Mouse (Mus musculus) forebrain, postnatal 0 days (tissue): ENCODE measurements around the gene Trim80. TPM values are rescaled to one million over a fixed set of nuclear protein-coding genes. Genes with fewer than 3 reads are reported as not detected.

Source experiments
- ATAC-seq: fragments of 200-750 bp; cut with Nextera tagmentation; 2 replicates; pipeline ENCODE4 v1.8.0; 2017; ENCODE audit warnings: mild to moderate bottlenecking, moderate library complexity
- DNase-seq: peaks from one replicate; pipeline ENCODE4 v3.0.0-alpha.2; 2015
- H3K27ac ChIP-seq: fragments of 300-500 bp; sonication (generic); 2 replicates; pipeline ENCODE4 v1.5.1; 2014; ENCODE audit warnings: low read depth, mild to moderate bottlenecking, antibody characterized with exemption, low read length, moderate library complexity, mixed read lengths
- H3K27me3 ChIP-seq: fragments of 300-500 bp; sonication (generic); 2 replicates; pipeline ENCODE4 v1.6.1; 2014; ENCODE audit warnings: mild to moderate bottlenecking, low read length, mixed read lengths; ENCODE audit not compliant: insufficient read depth
- H3K36me3 ChIP-seq: fragments of 300-500 bp; sonication (generic); 2 replicates; pipeline ENCODE4 v1.6.1; 2014; ENCODE audit warnings: mild to moderate bottlenecking, moderate library complexity; ENCODE audit not compliant: insufficient read depth
- H3K4me1 ChIP-seq: fragments of 300-500 bp; sonication (generic); 2 replicates; pipeline ENCODE4 v1.6.1; 2014; ENCODE audit warnings: antibody characterized with exemption; ENCODE audit not compliant: insufficient read depth
- H3K4me2 ChIP-seq: fragments of 300-500 bp; sonication (generic); 2 replicates; pipeline ENCODE4 v1.6.1; 2014; ENCODE audit warnings: low read depth, mild to moderate bottlenecking, moderate library complexity
- H3K4me3 ChIP-seq: fragments of 300-500 bp; sonication (generic); 2 replicates; pipeline ENCODE4 v1.5.1; 2014; ENCODE audit warnings: low read depth, low read length, mixed read lengths
- H3K9ac ChIP-seq: fragments of 300-500 bp; sonication (generic); 2 replicates; pipeline ENCODE4 v1.6.1; 2014; ENCODE audit warnings: mild to moderate bottlenecking
- H3K9me3 ChIP-seq: fragments of 300-500 bp; sonication (generic); 2 replicates; pipeline ENCODE4 v1.6.1; 2016; ENCODE audit warnings: low read length
- CTCF ChIP-seq: sonication (generic); IDR thresholded peaks from 2 replicates; pipeline ENCODE4 v1.5.1; 2016; ENCODE audit warnings: antibody characterized with exemption, control low read depth, low read depth
- WGBS: fragments of 180-500 bp; shearing (Covaris S2); extraction: QIAGEN DNeasy Blood & Tissue Kit; methylation state at CpG from one replicate; pipeline ENCODE4 v1.1.7; 2014; 5-methylcytosine and 5-hydroxymethylcytosine counted together
- polyA plus RNA-seq: library from polyadenylated mRNA; unstranded; fragments of >200 nt; fragmentation: Nextera tagmentation; extraction: Ambion mirVana; gene quantifications from 2 replicates; pipeline ENCODE4 v1.2.1, GENCODE M21; 2015
- total RNA-seq: library from RNA; depleted of rRNA; stranded (reverse); fragments of >200 nt; gene quantifications from 2 replicates; pipeline ENCODE4 v1.2.3, GENCODE M21; 2014

The Trim80 gene
- total and polyA plus RNA-seq, 2 experiments from 2014 or later: not detected

DNA sequence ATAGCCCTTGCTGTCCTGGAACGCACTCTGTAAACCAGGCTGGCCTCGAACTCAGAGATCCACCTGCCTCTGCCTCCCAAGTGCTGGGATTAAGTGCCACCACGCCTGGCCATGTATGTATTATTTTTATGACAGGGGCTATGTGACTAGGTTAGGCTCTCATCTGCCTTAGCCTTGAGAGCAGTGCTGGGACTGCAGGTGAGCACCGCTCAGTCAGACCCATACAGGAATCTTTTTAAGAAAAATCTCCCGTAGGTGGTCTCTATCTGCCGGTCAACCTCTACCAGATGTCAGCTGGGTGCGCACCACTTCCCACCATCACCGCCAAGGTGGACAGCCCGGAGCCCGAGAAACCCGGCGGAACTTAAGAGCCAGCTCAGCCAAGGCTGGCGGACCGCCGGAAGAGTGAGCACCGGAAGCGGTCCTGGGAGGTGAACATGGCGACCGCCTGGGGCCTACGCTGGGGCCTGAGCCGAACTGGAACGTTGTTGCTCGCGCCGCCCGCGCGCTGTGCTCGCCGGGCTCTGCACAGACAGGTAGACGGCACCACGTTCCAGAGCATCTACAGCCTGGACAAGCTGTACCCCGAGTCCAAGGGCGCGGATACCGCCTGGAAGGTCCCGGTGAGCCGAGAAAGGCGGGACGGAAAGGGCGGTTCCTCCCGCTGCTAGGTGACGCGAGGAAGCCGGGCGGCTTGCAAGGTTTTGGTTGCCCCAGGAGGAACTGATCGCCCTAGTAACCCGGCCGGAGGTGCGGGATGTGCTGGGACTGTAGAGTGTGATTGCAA is 36.8 kb upstream of the Trim80 start, which contains the start of gene Mrpl58:
Gene Mrpl58, plus strand, starts transcription at position 415 of the 787 bp plus-strand sequence.
- Histone ChIP-seq H3K9ac (peak within 1 kb of the TSS; percentile 95), H3K4me1 (peaks cover 16% of the 10 kb centered on the region), H3K27me3 (no peaks in the 10 kb centered on the region), H3K9me3 (no peaks in the 10 kb centered on the region), H3K36me3 (peaks cover 11% of the 10 kb centered on the region; the same call in 1 of the 2 replicates), H3K4me2 (peak within 1 kb of the TSS; percentile 46), H3K4me3 (peak within 1 kb of the TSS; percentile 75), H3K27ac (peak within 1 kb of the TSS; percentile 89)
- no peak for TF ChIP-seq CTCF
- 5% methylated on average over 50 of the region's 50 CpGs for WGBS
- DNase-seq (peak; percentile 90), ATAC-seq (peak; percentile 94)

DNA sequence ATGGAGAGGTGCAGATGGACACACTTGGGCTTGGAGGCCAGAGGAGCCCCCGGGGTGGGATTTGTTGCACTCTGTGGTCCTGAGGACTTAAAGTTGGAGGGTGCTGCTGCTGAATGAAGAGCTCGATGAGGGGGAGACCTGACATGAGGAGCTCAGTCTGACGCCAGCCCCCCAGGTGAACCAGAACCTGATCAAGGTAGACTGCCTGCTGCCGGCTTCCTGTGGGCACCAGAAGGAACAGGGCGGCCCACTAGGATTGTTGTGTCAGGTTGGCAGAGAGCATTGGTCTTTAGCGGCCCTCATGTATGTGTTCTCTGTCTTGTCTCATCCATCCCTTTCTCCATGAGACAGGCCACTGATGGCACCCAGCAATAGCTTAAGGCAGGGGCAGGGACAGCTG is 34.6 kb upstream of the Trim80 start:
- WGBS: 97% methylated on average over 6 of the region's 6 CpGs
- Histone ChIP-seq H3K27me3 (no peaks in the 10 kb centered on the region), H3K9ac (no peak overlapping the region), H3K4me1 (peaks cover 15% of the 10 kb centered on the region), H3K4me3 (no peak overlapping the region), H3K27ac (no peak overlapping the region), H3K36me3 (peaks cover 24% of the 10 kb centered on the region), H3K9me3 (no peaks in the 10 kb centered on the region), H3K4me2 (no peak overlapping the region)
- DNase-seq (no peak), ATAC-seq (no peak)
- TF ChIP-seq CTCF: no peak

DNA sequence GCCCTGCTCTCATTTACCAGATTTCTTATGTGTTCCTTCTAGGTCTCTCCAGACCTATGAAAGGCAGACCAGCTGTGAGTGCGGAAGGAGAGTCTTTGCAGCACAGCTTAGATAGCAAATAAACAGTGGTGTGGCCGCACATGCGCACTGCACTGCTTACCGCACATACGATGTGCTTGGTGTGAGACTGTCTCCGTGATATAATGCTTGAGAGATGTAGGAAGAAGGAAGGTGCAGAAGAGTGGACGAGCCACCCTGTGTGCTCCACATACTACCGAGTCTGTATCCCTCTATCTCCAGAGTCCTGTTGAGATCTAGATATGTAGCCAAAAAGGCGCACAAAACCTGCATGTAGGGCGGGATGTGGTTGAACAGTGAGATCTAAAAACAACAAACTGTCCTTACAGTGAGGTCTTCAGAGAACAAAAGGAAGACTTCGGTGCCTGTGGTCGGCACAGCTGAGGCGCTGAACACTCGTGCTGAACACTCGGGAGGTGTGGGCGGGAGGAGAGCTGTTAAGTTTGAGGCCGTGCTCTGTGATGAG is 33.4 kb upstream of the Trim80 start:
- 95% methylated on average over 17 of the region's 17 CpGs for WGBS
- ATAC-seq: no peak
- TF ChIP-seq CTCF: no peak
- no peak for DNase-seq
- Histone ChIP-seq H3K4me3 (no peak overlapping the region), H3K4me2 (no peak overlapping the region), H3K27ac (no peak overlapping the region), H3K4me1 (0 out of 2 replicates have a peak, but pooled peaks cover 10% of the 10 kb centered on the region), H3K36me3 (peaks cover 31% of the 10 kb centered on the region), H3K27me3 (no peaks in the 10 kb centered on the region), H3K9me3 (no peaks in the 10 kb centered on the region), H3K9ac (no peak overlapping the region)

DNA sequence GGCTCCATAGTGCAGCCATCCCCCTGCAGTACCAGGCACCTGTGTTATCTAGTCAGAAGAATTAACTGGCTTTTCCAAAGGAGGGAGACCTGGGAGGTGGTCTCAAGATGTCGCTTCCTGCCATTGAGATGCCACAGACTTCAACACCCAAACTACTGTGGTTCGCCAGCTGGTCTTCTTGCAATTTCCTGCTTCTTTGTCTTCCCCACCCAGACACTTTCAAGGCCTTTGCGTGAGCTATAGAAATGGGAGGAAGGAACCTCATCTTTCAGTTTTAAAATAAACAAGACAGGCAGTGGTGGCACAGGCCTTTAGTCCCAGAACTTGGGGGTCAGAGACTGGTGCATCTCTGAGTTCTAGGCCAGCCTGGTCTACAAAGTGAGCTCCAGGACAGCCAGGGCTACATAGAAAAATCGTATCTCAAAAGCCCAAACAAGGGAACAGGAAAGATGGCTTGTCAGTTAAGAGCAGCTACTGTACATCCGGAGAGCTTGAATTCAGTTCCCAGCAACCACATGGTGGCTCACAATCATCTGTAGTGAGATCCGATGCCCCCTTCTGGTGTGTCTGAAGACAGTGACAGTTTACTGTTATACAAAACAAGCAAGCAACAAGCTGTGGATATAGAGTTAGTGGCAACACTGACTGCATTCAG is 32.0 kb upstream of the Trim80 start:
- Histone ChIP-seq H3K4me2 (no peak overlapping the region), H3K27ac (no peak overlapping the region), H3K4me1 (0 out of 2 replicates have a peak, but pooled peaks cover 5% of the 10 kb centered on the region), H3K9ac (no peak overlapping the region), H3K36me3 (peaks cover 31% of the 10 kb centered on the region), H3K9me3 (no peaks in the 10 kb centered on the region), H3K4me3 (no peak overlapping the region), H3K27me3 (no peaks in the 10 kb centered on the region)
- no peak for ATAC-seq
- no peak for DNase-seq
- 61% methylated on average over 6 of the region's 6 CpGs for WGBS
- peak; percentile 35; the same call in 1 of the 2 replicates for TF ChIP-seq CTCF

DNA sequence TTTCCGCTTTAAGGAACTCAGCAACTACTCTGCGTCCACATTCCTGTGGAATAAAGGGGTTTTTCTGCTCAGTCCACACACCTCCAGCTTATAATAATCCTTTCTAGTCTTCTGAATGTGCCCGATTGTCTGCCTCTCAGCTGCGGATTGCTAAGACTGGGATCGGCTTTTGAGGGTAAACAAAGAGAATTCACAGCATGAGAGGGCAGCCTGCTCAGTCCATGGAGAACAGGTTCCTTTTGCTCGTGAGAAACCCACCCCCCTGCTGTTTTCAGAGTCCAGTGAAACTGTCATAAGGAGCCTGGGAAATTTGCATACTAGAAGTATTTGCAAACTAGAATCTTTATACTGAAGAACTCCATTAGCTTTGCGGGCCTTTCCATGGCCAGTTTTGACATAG is 30.8 kb upstream of the Trim80 start:
- Histone ChIP-seq H3K27me3 (no peaks in the 10 kb centered on the region), H3K4me1 (0 out of 2 replicates have a peak, but pooled peaks cover 2% of the 10 kb centered on the region), H3K4me3 (no peak overlapping the region), H3K4me2 (no peak overlapping the region), H3K9ac (no peak overlapping the region), H3K9me3 (no peaks in the 10 kb centered on the region), H3K27ac (no peak overlapping the region), H3K36me3 (peaks cover 31% of the 10 kb centered on the region)
- no peak for DNase-seq
- 13% methylated on average over 7 of the region's 7 CpGs for WGBS
- no peak for TF ChIP-seq CTCF
- no peak for ATAC-seq

DNA sequence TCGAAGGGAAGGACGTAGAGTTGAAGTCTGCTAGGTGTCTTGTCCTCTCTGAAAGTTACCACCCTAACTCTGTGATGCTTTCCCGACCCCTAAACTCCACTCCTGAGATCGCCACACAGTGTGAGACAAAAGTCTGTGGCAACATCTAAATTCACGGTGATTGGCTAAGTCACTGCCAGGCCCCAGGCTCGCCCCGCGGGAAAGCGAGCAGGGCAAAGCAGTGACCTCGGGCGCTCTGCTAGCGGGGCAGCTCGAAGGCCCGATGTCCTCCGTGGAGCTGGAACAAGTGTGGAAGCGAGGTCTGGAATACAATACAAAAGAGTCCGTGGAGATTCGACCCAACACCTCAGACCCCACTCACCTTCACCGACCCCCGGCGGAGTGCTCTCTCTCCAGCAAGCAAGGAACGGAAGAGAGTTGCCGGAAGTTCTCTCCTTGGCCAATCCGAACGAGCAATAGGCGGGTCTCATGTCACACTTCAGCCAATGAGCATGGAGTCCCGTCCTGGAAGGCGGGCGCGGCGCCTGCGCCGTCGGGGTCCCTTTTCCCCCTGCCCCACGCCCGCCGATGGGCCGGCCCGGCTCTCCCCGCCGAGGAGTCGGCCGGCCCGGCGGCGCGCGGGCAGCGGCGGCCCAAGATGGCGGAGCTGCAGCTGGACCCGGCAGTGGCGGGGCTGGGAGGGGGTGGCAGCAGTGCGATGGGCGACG is 20.7 kb upstream of the Trim80 start, which contains the start of the genes Atp5h and Kctd2:
Gene Atp5h, minus strand, starts transcription at position 432 of the 707 bp plus-strand sequence.
Gene Kctd2, plus strand, starts transcription at position 598 of the 707 bp plus-strand sequence.
- WGBS: 2% methylated on average over 55 of the region's 56 CpGs

More for the DNA sequence above, 20.7 kb upstream of the Trim80 start, which contains the start of the genes Atp5h and Kctd2:
- DNase-seq (peak; percentile 98), ATAC-seq (peak; percentile 99)
- H3K27ac ChIP-seq: peak within 1 kb of the TSS; percentile 89
- H3K9ac ChIP-seq: peak within 1 kb of the TSS; percentile 90
- H3K4me1 ChIP-seq: peaks cover 14% of the 10 kb centered on the region
- H3K27me3 ChIP-seq: no peaks in the 10 kb centered on the region
- H3K9me3 ChIP-seq: no peaks in the 10 kb centered on the region
- no peak for TF ChIP-seq CTCF
- peak within 1 kb of the TSS; percentile 49 for H3K4me3 ChIP-seq
- peaks cover 32% of the 10 kb centered on the region for H3K36me3 ChIP-seq
- H3K4me2 ChIP-seq: peak within 1 kb of the TSS; percentile 92
